Mouse (Mus musculus) liver, postnatal 0 days (tissue): Measurements from ENCODE around the gene Shank1.

Experiments
- CTCF ChIP-seq: sonication (generic); IDR thresholded peaks from 2 replicates; pipeline ENCODE4 v1.5.1; 2016; ENCODE audit warnings: antibody characterized with exemption, low read depth
- EP300 ChIP-seq: IDR thresholded peaks from 2 replicates; pipeline ENCODE4 v1.6.1; 2016; ENCODE audit warnings: antibody characterized with exemption, low read depth, mild to moderate bottlenecking

DNA sequence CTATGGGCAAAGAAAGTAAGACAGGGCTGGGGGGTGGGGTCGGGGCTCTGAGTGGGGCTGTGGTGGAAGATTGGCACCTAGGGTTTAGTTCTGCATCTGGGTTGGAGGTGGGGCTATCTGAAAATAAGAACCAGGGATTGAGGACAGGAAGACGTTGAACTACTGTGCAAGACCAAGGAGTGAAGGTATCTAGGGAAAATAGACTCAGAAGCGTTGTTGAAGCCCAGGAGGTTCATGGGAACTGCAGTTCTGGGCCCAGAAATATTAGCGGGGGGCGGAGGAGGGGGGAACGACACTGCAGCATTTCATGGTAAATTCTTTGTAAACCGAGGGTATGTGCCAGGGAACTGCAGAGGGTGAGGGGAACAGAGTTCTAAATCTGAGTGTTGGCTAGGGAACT lies 63.4 kb downstream of the Shank1 start:
- no peak for TF ChIP-seq CTCF
- TF ChIP-seq EP300, result no peak
